Mouse (Mus musculus): ENCODE measurements around the gene A430033K04Rik. TPM values are rescaled to one million over a fixed set of nuclear protein-coding genes. Genes with fewer than 3 reads are reported as not detected.

The A430033K04Rik gene
- polyA plus RNA-seq, 1 experiment from 2014 or later: 7.8 TPM

- no peak for ATAC-seq (replicated peaks; ENCODE audit: extremely low read depth, insufficient read depth, low FRiP score)
- Histone ChIP-seq H3K4me2 (ENCODE audit: low read depth, low read length) (no peak overlapping the region), H3K9ac (ENCODE audit: low read length) (no peak overlapping the region), H3K27ac (ENCODE audit: low read length) (no peak overlapping the region), H3K36me3 (ENCODE audit: control insufficient read depth, insufficient read depth) (no peaks in the 10 kb centered on the region), H3K4me3 (ENCODE audit: low read length) (no peak overlapping the region), H3K27me3 (ENCODE audit: control insufficient read depth, insufficient read depth, low read length) (no peaks in the 10 kb centered on the region), H3K9me3 (replicated peaks; ENCODE audit: control insufficient read depth, low read length) (0 out of 2 replicates have a peak, but pooled peaks cover 2% of the 10 kb centered on the region), H3K4me1 (ENCODE audit: control insufficient read depth, insufficient read depth, low read length) (0 out of 2 replicates have a peak, but pooled peaks cover 3% of the 10 kb centered on the region)
- 72% methylated on average over 5 of the region's 5 CpGs for WGBS
Measured at GRCm38 (mm10) chr5:138689254-138689653, 66.6 kb downstream of the A430033K04Rik start.

- no peaks in the 10 kb centered on the region for H3K27me3 ChIP-seq (ENCODE audit: control insufficient read depth, insufficient read depth, low read length)
- no peak overlapping the region for H3K4me2 ChIP-seq (ENCODE audit: low read depth, low read length)
- 0 out of 2 replicates have a peak, but pooled peaks cover 2% of the 10 kb centered on the region for H3K9me3 ChIP-seq (replicated peaks; ENCODE audit: control insufficient read depth, low read length)
- no peaks in the 10 kb centered on the region for H3K36me3 ChIP-seq (ENCODE audit: control insufficient read depth, insufficient read depth)
- peaks cover 6% of the 10 kb centered on the region; the same call in 1 of the 2 replicates for H3K4me1 ChIP-seq (ENCODE audit: control insufficient read depth, insufficient read depth, low read length)
- H3K4me3 ChIP-seq (ENCODE audit: low read length): no peak overlapping the region
- no peak overlapping the region for H3K9ac ChIP-seq (ENCODE audit: low read length)
- no peak overlapping the region for H3K27ac ChIP-seq (ENCODE audit: low read length)
- no peak for ATAC-seq (replicated peaks; ENCODE audit: extremely low read depth, insufficient read depth, low FRiP score)
Measured at GRCm38 (mm10) chr5:138692936-138693570, 70.4 kb downstream of the A430033K04Rik start.

- Histone ChIP-seq H3K4me3 (ENCODE audit: low read length) (no peak overlapping the region), H3K9ac (ENCODE audit: low read length) (no peak overlapping the region), H3K4me1 (ENCODE audit: control insufficient read depth, insufficient read depth, low read length) (peaks cover 8% of the 10 kb centered on the region; the same call in 1 of the 2 replicates), H3K9me3 (replicated peaks; ENCODE audit: control insufficient read depth, low read length) (0 out of 2 replicates have a peak, but pooled peaks cover 2% of the 10 kb centered on the region), H3K27me3 (ENCODE audit: control insufficient read depth, insufficient read depth, low read length) (no peaks in the 10 kb centered on the region), H3K36me3 (ENCODE audit: control insufficient read depth, insufficient read depth) (no peaks in the 10 kb centered on the region), H3K4me2 (ENCODE audit: low read depth, low read length) (no peak overlapping the region), H3K27ac (ENCODE audit: low read length) (no peak overlapping the region)
- ATAC-seq (replicated peaks; ENCODE audit: extremely low read depth, insufficient read depth, low FRiP score): no peak
- WGBS: 42% methylated on average over 2 of the region's 2 CpGs
Measured at GRCm38 (mm10) chr5:138694036-138694435, 71.4 kb downstream of the A430033K04Rik start.

GRCm38 (mm10) chr5:138694496-138695167 lies 72.0 kb downstream of the A430033K04Rik start:
- H3K27ac ChIP-seq (ENCODE audit: low read length): no peak overlapping the region
- WGBS: 50% methylated on average over 4 of the region's 4 CpGs
- no peak overlapping the region for H3K4me3 ChIP-seq (ENCODE audit: low read length)
- no peak for ATAC-seq (replicated peaks; ENCODE audit: extremely low read depth, insufficient read depth, low FRiP score)
- peaks cover 8% of the 10 kb centered on the region; the same call in 1 of the 2 replicates for H3K4me1 ChIP-seq (ENCODE audit: control insufficient read depth, insufficient read depth, low read length)
- no peak overlapping the region for H3K4me2 ChIP-seq (ENCODE audit: low read depth, low read length)
- H3K27me3 ChIP-seq (ENCODE audit: control insufficient read depth, insufficient read depth, low read length): no peaks in the 10 kb centered on the region
- no peaks in the 10 kb centered on the region for H3K36me3 ChIP-seq (ENCODE audit: control insufficient read depth, insufficient read depth)
- H3K9me3 ChIP-seq (replicated peaks; ENCODE audit: control insufficient read depth, low read length): 0 out of 2 replicates have a peak, but pooled peaks cover 2% of the 10 kb centered on the region
- H3K9ac ChIP-seq (ENCODE audit: low read length): no peak overlapping the region

GRCm38 (mm10) chr5:138697466-138697865 lies 74.8 kb downstream of the A430033K04Rik start:
- H3K27me3 ChIP-seq (ENCODE audit: control insufficient read depth, insufficient read depth, low read length): no peaks in the 10 kb centered on the region
- H3K4me3 ChIP-seq (ENCODE audit: low read length): no peak overlapping the region
- no peak for ATAC-seq (replicated peaks; ENCODE audit: extremely low read depth, insufficient read depth, low FRiP score)
- peaks cover 6% of the 10 kb centered on the region; the same call in 1 of the 2 replicates for H3K4me1 ChIP-seq (ENCODE audit: control insufficient read depth, insufficient read depth, low read length)
- 28% methylated on average over 6 of the region's 6 CpGs for WGBS
- H3K9ac ChIP-seq (ENCODE audit: low read length): no peak overlapping the region
- no peak overlapping the region for H3K27ac ChIP-seq (ENCODE audit: low read length)
- H3K9me3 ChIP-seq (replicated peaks; ENCODE audit: control insufficient read depth, low read length): no peaks in the 10 kb centered on the region
- no peaks in the 10 kb centered on the region for H3K36me3 ChIP-seq (ENCODE audit: control insufficient read depth, insufficient read depth)
- H3K4me2 ChIP-seq (ENCODE audit: low read depth, low read length): no peak overlapping the region

Small RNAs within 50 kb of the gene (microRNA-seq; reads per million reads assigned to microRNA genes)
- not detected for gene Gm24082

Other genes with a start within 250 kb of the A430033K04Rik start
- 19.9 and 21.3 TPM in 2 replicates for gene Zfp157, start 181.4 kb upstream of the A430033K04Rik start, polyA plus RNA-seq (2015; fragmentation: Nextera tagmentation; extraction: Ambion mirVana)
- gene 1700123K08Rik, start 58.1 kb upstream of the A430033K04Rik start, polyA plus RNA-seq (2015; fragmentation: Nextera tagmentation; extraction: Ambion mirVana): not detected in 2 replicates
- 45.9 and 47.2 TPM in 2 replicates for gene Zfp68, start 3.1 kb upstream of the A430033K04Rik start, polyA plus RNA-seq (2015; fragmentation: Nextera tagmentation; extraction: Ambion mirVana)
- gene Fam20c, start 131.7 kb downstream of the A430033K04Rik start, polyA plus RNA-seq (2015; fragmentation: Nextera tagmentation; extraction: Ambion mirVana): 5.4 and 5.6 TPM in 2 replicates
- gene Gm5294, start 197.2 kb downstream of the A430033K04Rik start, polyA plus RNA-seq (2015; fragmentation: Nextera tagmentation; extraction: Ambion mirVana): 0.24 TPM in 1 of 2 replicates, not detected in the other